Mouse (Mus musculus) bone marrow, adult 2 months (tissue): ENCODE data around the gene Rab11fip2.

Experiments
- CTCF ChIP-seq: fragments of 200-500 bp; IDR thresholded peaks from 2 replicates; pipeline ENCODE4 v1.5.1; 2011; ENCODE audit warnings: low read length, control low read depth; ENCODE audit not compliant: control insufficient read depth, insufficient read depth
- POLR2A ChIP-seq: fragments of 200-500 bp; IDR thresholded peaks from 2 replicates; pipeline ENCODE4 v1.6.1; 2011; ENCODE audit warnings: low read depth, mild to moderate bottlenecking, control low read depth, low read length, borderline replicate concordance; ENCODE audit not compliant: control insufficient read depth

DNA sequence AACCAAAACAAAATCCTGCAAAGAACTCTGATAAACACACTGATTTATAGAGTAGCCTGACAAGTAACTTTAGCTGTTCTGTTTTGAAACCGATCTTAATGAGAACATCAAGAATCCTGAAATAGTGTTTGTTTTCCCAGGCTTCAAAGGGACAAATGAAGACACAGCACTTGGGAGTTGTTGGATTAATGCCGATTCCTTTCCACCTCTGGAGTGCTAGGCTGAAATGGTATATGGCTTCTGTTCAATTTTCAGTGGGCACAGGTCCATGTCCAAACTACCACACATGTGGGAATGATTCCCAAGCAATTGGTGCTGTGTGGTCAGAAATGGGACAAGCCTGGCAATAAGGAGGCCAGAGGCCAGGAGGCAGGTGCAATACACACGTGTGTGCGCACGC lies 3.7 kb downstream of the Rab11fip2 start:
- TF ChIP-seq POLR2A (no peak), CTCF (no peak)
